Mouse (Mus musculus) megakaryocyte, adult 5-6 weeks (primary cell): ENCODE measurements around the gene Add1. TPM values are rescaled to one million over a fixed set of nuclear protein-coding genes. Genes with fewer than 3 reads are reported as not detected.
A peak's percentile ranks its signal among the peaks of the same experiment; 100 is the strongest.

Source experiments
- ATAC-seq: 2 replicates; pipeline ENCODE4 v1.8.0; 2016; ENCODE audit warnings: mild to moderate bottlenecking, inconsistent platforms; ENCODE audit not compliant: poor library complexity, severe bottlenecking
- total RNA-seq, 2 experiments: library from RNA; stranded (forward) in 1 of 2; stranded (reverse) in 1 of 2; fragments of 153-499, 151-499 nt in 1 of 2; fragments of 221-1000, 200-1000 nt in 1 of 2; gene quantifications; 2 replicates each; pipeline versions ENCODE4 v1.2.3 to v1.2.4; 2015 to 2017

The Add1 gene
- total RNA-seq, 2 experiments from 2014 or later: 117 to 137 TPM

DNA sequence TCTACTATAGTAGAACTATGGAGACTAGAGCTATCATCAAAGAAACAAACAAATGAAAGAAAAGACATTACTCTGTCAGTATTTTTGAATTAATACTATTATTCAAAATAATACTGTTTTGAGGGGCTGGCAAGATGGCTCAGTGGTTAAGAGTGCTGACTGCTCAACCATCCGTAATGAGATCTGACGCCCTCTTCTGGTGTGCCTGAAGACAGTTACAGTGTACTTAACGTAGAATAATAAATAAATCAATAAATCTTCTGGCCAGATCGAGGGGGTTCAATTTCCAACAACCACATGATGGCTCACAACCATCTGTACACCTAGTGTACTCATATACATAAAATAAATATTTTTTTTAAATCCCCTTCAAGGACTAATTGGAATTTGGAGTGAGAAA lies 88.4 kb downstream of the Add1 start:
- no peak for ATAC-seq

DNA sequence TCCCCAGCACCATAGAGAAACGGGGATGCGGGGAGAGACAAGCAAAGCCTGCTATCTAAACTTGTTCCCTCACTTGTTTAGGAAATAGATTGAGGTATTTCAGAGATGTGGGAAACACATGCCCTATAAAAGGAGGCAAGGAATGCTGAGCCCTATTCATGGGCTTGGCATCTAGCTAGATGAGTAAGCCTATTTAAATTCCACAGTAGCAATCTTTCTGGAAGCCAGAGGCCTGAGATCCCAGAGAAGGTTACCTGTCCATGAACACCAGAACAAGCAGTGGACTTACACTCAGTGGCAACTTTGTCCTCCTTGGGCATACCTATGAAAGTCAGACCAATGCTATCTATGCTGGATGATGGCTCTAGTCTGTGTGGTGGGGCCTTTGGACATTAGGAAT lies 89.8 kb downstream of the Add1 start:
- ATAC-seq: no peak

- no peak for ATAC-seq
These were observed 96.0 kb downstream of the Add1 start for GRCm38 (mm10) chr5:34669493-34669892.

DNA sequence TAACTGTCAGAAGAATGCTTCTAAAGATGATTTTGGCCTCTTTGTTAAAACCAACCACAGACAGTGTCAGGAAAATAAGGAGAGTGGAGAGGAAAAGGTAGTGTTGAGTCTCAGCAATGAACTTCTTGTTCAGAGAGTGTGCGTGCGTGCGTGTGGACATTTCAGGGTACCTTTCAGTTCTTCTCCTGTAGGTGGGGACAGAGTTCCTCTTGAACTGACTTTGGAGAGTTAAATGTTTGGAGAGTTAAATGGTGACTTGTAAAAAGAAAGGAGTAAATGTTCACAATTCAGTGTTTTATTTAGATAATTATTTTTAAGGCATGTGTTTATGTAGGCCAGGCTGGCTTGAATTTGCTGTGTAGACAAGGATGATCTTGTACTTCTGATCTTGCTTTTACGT lies 96.8 kb downstream of the Add1 start:
- peak; percentile 47; the same call in 1 of the 2 replicates for ATAC-seq

Other genes with a start within 250 kb of the Add1 start
- gene Rnf4, start 237.4 kb upstream of the Add1 start, total RNA-seq (2015): 75.7 and 86.1 TPM in 2 replicates
- gene Rnf4, start 237.4 kb upstream of the Add1 start, total RNA-seq (2017): 79.6 and 82.8 TPM in 2 replicates
- 33.4 and 40.0 TPM in 2 replicates for gene Fam193a, start 203.7 kb upstream of the Add1 start, total RNA-seq (2015)
- 43.0 and 44.8 TPM in 2 replicates for gene Fam193a, start 203.7 kb upstream of the Add1 start, total RNA-seq (2017)
- 10.9 and 12.1 TPM in 2 replicates for gene Tnip2, start 59.7 kb upstream of the Add1 start, total RNA-seq (2015)
- 34.4 and 41.3 TPM in 2 replicates for gene Tnip2, start 59.7 kb upstream of the Add1 start, total RNA-seq (2017)
- 34.7 and 38.5 TPM in 2 replicates for gene Sh3bp2, start 47.8 kb upstream of the Add1 start, total RNA-seq (2015)
- 48.1 and 60.7 TPM in 2 replicates for gene Sh3bp2, start 47.8 kb upstream of the Add1 start, total RNA-seq (2017)
- 66.9 and 125 TPM in 2 replicates for gene Mfsd10, start 63.5 kb downstream of the Add1 start, total RNA-seq (2015)
- 70.1 and 85.8 TPM in 2 replicates for gene Mfsd10, start 63.5 kb downstream of the Add1 start, total RNA-seq (2017)
- gene Nop14, start 86.5 kb downstream of the Add1 start, total RNA-seq (2015): 9.4 and 10.1 TPM in 2 replicates
- 15.6 and 19.2 TPM in 2 replicates for gene Nop14, start 86.5 kb downstream of the Add1 start, total RNA-seq (2017)
- gene Grk4, start 86.7 kb downstream of the Add1 start, total RNA-seq (2015): 1.6 and 2.5 TPM in 2 replicates
- gene Grk4, start 86.7 kb downstream of the Add1 start, total RNA-seq (2017): 3.3 and 3.9 TPM in 2 replicates
- gene Htt, start 188.1 kb downstream of the Add1 start, total RNA-seq (2015): 15.2 and 15.4 TPM in 2 replicates
- gene Htt, start 188.1 kb downstream of the Add1 start, total RNA-seq (2017): 15.4 and 16.3 TPM in 2 replicates